Mouse (Mus musculus) megakaryocyte, embryonic 14.5 days (primary cell): Measurements from ENCODE around the gene Tpp1. TPM values are rescaled to one million over a fixed set of nuclear protein-coding genes. Genes with fewer than 3 reads are reported as not detected.

Experiments
- H3K27me3 ChIP-seq: replicated peaks from 2 replicates; pipeline ENCODE3; 2012; ENCODE audit warnings: inconsistent platforms
- H3K36me3 ChIP-seq: replicated peaks from 2 replicates; pipeline ENCODE3; 2012; ENCODE audit warnings: low read length, inconsistent platforms, mixed read lengths
- H3K4me1 ChIP-seq: 2 replicates; pipeline ENCODE4 v1.6.1; 2012; ENCODE audit warnings: inconsistent platforms
- H3K4me3 ChIP-seq: replicated peaks from 2 replicates; pipeline ENCODE3; 2012; ENCODE audit warnings: moderate library complexity, mild to moderate bottlenecking, inconsistent platforms
- H3K9me3 ChIP-seq: 2 replicates; pipeline ENCODE4 v1.6.1; 2012; ENCODE audit warnings: inconsistent platforms
- FLI1 ChIP-seq: IDR thresholded peaks from 2 replicates; pipeline ENCODE4 v1.6.1; 2012; ENCODE audit warnings: low read length, inconsistent platforms, mixed read lengths
- GATA1 ChIP-seq: IDR thresholded peaks from 3 replicates; pipeline ENCODE4 v1.6.1; 2012; ENCODE audit warnings: mixed read lengths, low read length, inconsistent platforms, borderline replicate concordance
- polyA plus RNA-seq: library from polyadenylated mRNA; stranded (reverse); fragments of >175 nt; gene quantifications from 2 replicates; pipeline ENCODE4 v1.2.3, GENCODE M21; 2012; ENCODE audit warnings: low replicate concordance; ENCODE audit not compliant: insufficient read depth

The Tpp1 gene
- polyA plus RNA-seq, 1 experiment = 37.7 TPM

GRCm38 (mm10) chr7:105733836-105734235 is 18.2 kb downstream of the Tpp1 start:
- TF ChIP-seq FLI1 (no peak), GATA1 (no peak)
- Histone ChIP-seq H3K27me3 (no peaks in the 10 kb centered on the region), H3K9me3 (no peaks in the 10 kb centered on the region), H3K4me3 (no peak overlapping the region), H3K36me3 (peaks cover 71% of the 10 kb centered on the region), H3K4me1 (peaks cover 69% of the 10 kb centered on the region)

- Histone ChIP-seq H3K27me3 (no peaks in the 10 kb centered on the region), H3K4me3 (no peak overlapping the region), H3K9me3 (no peaks in the 10 kb centered on the region), H3K36me3 (peaks cover 55% of the 10 kb centered on the region), H3K4me1 (peaks cover 93% of the 10 kb centered on the region)
- TF ChIP-seq FLI1 (no peak), GATA1 (no peak)
Observed at GRCm38 (mm10) chr7:105728701-105729428, 23.2 kb downstream of the Tpp1 start.

- no peaks in the 10 kb centered on the region for H3K9me3 ChIP-seq
- peaks cover 40% of the 10 kb centered on the region for H3K36me3 ChIP-seq
Observed at GRCm38 (mm10) chr7:105726980-105727325, 25.1 kb downstream of the Tpp1 start.

GRCm38 (mm10) chr7:105726144-105726979 is 25.7 kb downstream of the Tpp1 start:
- peaks cover 97% of the 10 kb centered on the region for H3K4me1 ChIP-seq
- TF ChIP-seq GATA1 (no peak), FLI1 (no peak)

More at GRCm38 (mm10) chr7:105726980-105727325, 25.1 kb downstream of the Tpp1 start:
- Histone ChIP-seq H3K4me3 (no peak overlapping the region), H3K27me3 (no peaks in the 10 kb centered on the region), H3K4me1 (peaks cover 97% of the 10 kb centered on the region)
- no peak for TF ChIP-seq FLI1
- TF ChIP-seq GATA1 = no peak

GRCm38 (mm10) chr7:105721916-105722315 is 30.1 kb downstream of the Tpp1 start:
- no peak for TF ChIP-seq FLI1
- H3K4me1 ChIP-seq = peaks cover 56% of the 10 kb centered on the region
- peaks cover 29% of the 10 kb centered on the region for H3K36me3 ChIP-seq
- no peaks in the 10 kb centered on the region for H3K9me3 ChIP-seq
- no peaks in the 10 kb centered on the region for H3K27me3 ChIP-seq
- H3K4me3 ChIP-seq = no peak overlapping the region

More at GRCm38 (mm10) chr7:105726144-105726979, 25.7 kb downstream of the Tpp1 start:
- Histone ChIP-seq H3K36me3 (peaks cover 40% of the 10 kb centered on the region), H3K9me3 (no peaks in the 10 kb centered on the region), H3K27me3 (no peaks in the 10 kb centered on the region), H3K4me3 (peak overlapping the region; percentile 72)

- peaks cover 6% of the 10 kb centered on the region for H3K4me1 ChIP-seq
- H3K4me3 ChIP-seq = no peak overlapping the region
- TF ChIP-seq FLI1 = no peak
- TF ChIP-seq GATA1 = no peak
- peaks cover 12% of the 10 kb centered on the region; the same call in 1 of the 2 replicates for H3K9me3 ChIP-seq
- peaks cover 6% of the 10 kb centered on the region for H3K27me3 ChIP-seq
- peaks cover 9% of the 10 kb centered on the region for H3K36me3 ChIP-seq
Observed at GRCm38 (mm10) chr7:105715366-105715765, 36.7 kb downstream of the Tpp1 start.

GRCm38 (mm10) chr7:105708733-105709132 is 43.3 kb downstream of the Tpp1 start:
- H3K4me3 ChIP-seq = no peak overlapping the region
- H3K4me1 ChIP-seq = no peaks in the 10 kb centered on the region; the same call in 1 of the 2 replicates
- H3K27me3 ChIP-seq = peaks cover 27% of the 10 kb centered on the region
- TF ChIP-seq GATA1 (no peak), FLI1 (no peak)
- no peaks in the 10 kb centered on the region for H3K36me3 ChIP-seq
- H3K9me3 ChIP-seq = peaks cover 8% of the 10 kb centered on the region; the same call in 1 of the 2 replicates

GRCm38 (mm10) chr7:105703816-105704215 is 48.2 kb downstream of the Tpp1 start:
- Histone ChIP-seq H3K4me1 (peaks cover 3% of the 10 kb centered on the region; the same call in 1 of the 2 replicates), H3K36me3 (no peaks in the 10 kb centered on the region), H3K9me3 (no peaks in the 10 kb centered on the region), H3K27me3 (peaks cover 28% of the 10 kb centered on the region), H3K4me3 (no peak overlapping the region)
- TF ChIP-seq GATA1 (no peak), FLI1 (no peak)

- Histone ChIP-seq H3K4me1 (peaks cover 3% of the 10 kb centered on the region; the same call in 1 of the 2 replicates), H3K4me3 (no peak overlapping the region), H3K27me3 (peaks cover 22% of the 10 kb centered on the region), H3K9me3 (no peaks in the 10 kb centered on the region), H3K36me3 (no peaks in the 10 kb centered on the region)
- TF ChIP-seq FLI1 = no peak
- TF ChIP-seq GATA1 = no peak
Observed at GRCm38 (mm10) chr7:105703184-105703583, 48.9 kb downstream of the Tpp1 start.

Other genes with a start within 250 kb of the Tpp1 start
- gene Smpd1, start 197.9 kb downstream of the Tpp1 start, polyA plus RNA-seq = 33.2 and 48.4 TPM in 2 replicates
- gene Apbb1, start 170.6 kb downstream of the Tpp1 start, polyA plus RNA-seq = 4.3 and 6.3 TPM in 2 replicates
- not detected in 2 replicates for gene Hpx, start 152.1 kb downstream of the Tpp1 start, polyA plus RNA-seq
- 5.4 and 7.3 TPM in 2 replicates for gene Trim3, start 118.7 kb downstream of the Tpp1 start, polyA plus RNA-seq
- gene Timm10b, start 112.2 kb downstream of the Tpp1 start, polyA plus RNA-seq = 588 and 794 TPM in 2 replicates
- gene Arfip2, start 111.8 kb downstream of the Tpp1 start, polyA plus RNA-seq = 18.8 and 50.9 TPM in 2 replicates
- gene Gm45799, start 111.7 kb downstream of the Tpp1 start, polyA plus RNA-seq = 276 and 880 TPM in 2 replicates
- 0.63 TPM in 1 of 2 replicates, not detected in the other for gene Dnhd1, start 101.4 kb downstream of the Tpp1 start, polyA plus RNA-seq
- 241 and 315 TPM in 2 replicates for gene Ilk, start 15.6 kb downstream of the Tpp1 start, polyA plus RNA-seq
- gene Rrp8, start 14.8 kb downstream of the Tpp1 start, polyA plus RNA-seq = 20.7 and 32.3 TPM in 2 replicates
- 411 and 429 TPM in 2 replicates for gene Taf10, start 7.9 kb downstream of the Tpp1 start, polyA plus RNA-seq
- gene Dchs1, start 35.4 kb upstream of the Tpp1 start, polyA plus RNA-seq = 0.27 and 0.74 TPM in 2 replicates
- gene Mrpl17, start 58.9 kb upstream of the Tpp1 start, polyA plus RNA-seq = 274 and 553 TPM in 2 replicates
- gene Gm4070, start 201.7 kb upstream of the Tpp1 start, polyA plus RNA-seq = 2.2 TPM in 1 of 2 replicates, not detected in the other